Mouse (Mus musculus): ENCODE data around the gene Edem3. TPM values are rescaled to one million over a fixed set of nuclear protein-coding genes. Genes with fewer than 3 reads are reported as not detected.

The Edem3 gene
- polyA plus RNA-seq, 1 experiment from 2014 or later = 19.7 TPM

DNA sequence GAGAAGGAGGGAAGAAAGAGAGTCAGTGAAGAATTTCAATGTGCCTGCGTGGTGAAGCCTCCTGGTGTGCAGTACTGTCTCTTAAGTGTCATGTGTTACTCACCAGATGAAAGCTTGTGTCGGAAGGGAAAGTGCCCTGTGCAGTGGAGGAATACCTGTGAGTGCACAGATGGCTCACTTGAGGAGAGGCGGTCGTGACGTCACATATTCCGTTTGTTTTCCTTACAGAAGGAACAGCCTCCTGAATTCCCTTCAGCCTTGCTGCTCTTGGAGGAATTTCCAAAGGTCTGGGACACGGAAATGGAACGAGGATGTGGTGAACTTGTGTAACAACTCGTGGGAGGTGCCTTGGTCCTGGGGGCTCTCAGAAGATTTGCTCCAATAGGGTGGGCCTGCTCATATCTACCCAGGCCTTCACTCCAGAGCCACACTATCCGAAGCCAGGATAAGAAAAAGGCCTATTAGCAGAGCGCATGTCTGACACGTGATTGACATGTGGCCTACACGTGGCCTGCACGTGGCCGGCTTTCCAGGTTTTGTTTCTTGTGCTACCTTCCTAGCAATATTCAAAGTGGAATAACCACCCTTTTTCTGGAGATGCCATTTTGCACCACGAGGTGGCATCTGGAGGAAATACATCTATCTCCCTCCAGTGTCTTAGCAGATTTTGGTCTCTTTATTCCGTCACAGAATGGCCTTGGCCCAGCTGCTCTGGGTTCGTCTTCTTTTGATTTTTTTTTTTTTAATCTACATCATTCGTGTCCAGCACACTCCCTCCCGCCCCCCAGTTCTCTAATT, 96.1 kb downstream of the Edem3 start:
- ATAC-seq (ENCODE audit: low FRiP score, low read depth) = no peak
- H3K27me3 ChIP-seq = no peaks in the 10 kb centered on the region
- H3K4me3 ChIP-seq = no peak overlapping the region
- WGBS = 83% methylated on average over 20 of the region's 20 CpGs
- H3K27ac ChIP-seq (replicated peaks) = no peak overlapping the region
- H3K4me2 ChIP-seq = no peak overlapping the region
- no peaks in the 10 kb centered on the region for H3K4me1 ChIP-seq (replicated peaks)
- H3K36me3 ChIP-seq = no peaks in the 10 kb centered on the region
- no peaks in the 10 kb centered on the region for H3K9me3 ChIP-seq
- H3K9ac ChIP-seq = no peak overlapping the region

DNA sequence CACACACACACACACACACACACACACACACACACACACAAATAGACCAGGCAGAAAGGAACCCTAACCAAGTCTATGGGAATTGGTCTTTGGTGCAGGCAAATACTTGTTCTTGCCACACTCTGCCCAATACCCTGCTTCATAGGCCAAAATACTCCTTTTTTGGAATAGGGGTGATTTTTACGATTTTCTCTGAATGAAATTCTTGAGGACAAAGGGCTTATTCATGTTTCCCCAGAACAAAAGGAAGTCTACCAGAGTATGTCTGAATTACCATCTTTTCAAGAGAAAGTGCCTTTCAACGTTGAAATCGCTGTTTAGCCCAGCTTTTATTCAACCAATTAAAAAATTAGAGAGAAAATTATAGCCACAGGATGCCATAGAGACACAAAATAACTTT, 96.8 kb downstream of the Edem3 start:
- H3K9ac ChIP-seq = no peak overlapping the region
- 27% methylated on average over 3 of the region's 3 CpGs for WGBS
- no peaks in the 10 kb centered on the region for H3K9me3 ChIP-seq

DNA sequence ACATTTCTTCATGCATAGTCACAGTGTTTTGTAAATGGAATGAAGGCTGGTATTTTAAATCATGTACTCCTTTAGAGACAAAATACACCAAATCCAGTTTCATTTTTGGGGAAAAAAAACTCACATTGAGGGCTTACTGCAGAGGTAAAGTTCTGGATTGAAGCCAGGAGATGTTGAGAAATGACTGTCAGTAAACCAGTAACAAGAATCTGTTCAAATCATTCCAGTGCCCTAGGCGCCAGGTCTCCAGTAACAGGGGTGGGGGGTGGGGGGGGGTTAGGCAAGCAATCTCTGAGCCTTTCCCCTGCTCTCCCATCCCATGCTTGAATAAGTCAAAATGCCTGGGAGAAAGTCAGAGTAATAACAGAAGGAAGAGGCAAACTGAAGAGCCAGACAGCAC, 100.4 kb downstream of the Edem3 start:
- Histone ChIP-seq H3K9ac (no peak overlapping the region), H3K27ac (replicated peaks) (no peak overlapping the region), H3K4me2 (no peak overlapping the region), H3K9me3 (no peaks in the 10 kb centered on the region), H3K27me3 (no peaks in the 10 kb centered on the region), H3K4me1 (replicated peaks) (no peaks in the 10 kb centered on the region), H3K4me3 (no peak overlapping the region), H3K36me3 (no peaks in the 10 kb centered on the region)
- ATAC-seq (ENCODE audit: low FRiP score, low read depth) = no peak
- 77% methylated on average over 1 of the region's 1 CpGs for WGBS

More for the DNA sequence above, 96.8 kb downstream of the Edem3 start:
- H3K4me1 ChIP-seq (replicated peaks) = no peaks in the 10 kb centered on the region
- no peak overlapping the region for H3K4me3 ChIP-seq
- no peak overlapping the region for H3K27ac ChIP-seq (replicated peaks)
- H3K4me2 ChIP-seq = no peak overlapping the region
- no peak for ATAC-seq (ENCODE audit: low FRiP score, low read depth)
- no peaks in the 10 kb centered on the region for H3K27me3 ChIP-seq
- H3K36me3 ChIP-seq = no peaks in the 10 kb centered on the region

- H3K4me3 ChIP-seq = no peak overlapping the region
- WGBS = 100% methylated on average over 1 of the region's 1 CpGs
- no peak overlapping the region for H3K27ac ChIP-seq (replicated peaks)
- H3K9me3 ChIP-seq = no peaks in the 10 kb centered on the region
- no peak for ATAC-seq (ENCODE audit: low FRiP score, low read depth)
- no peaks in the 10 kb centered on the region for H3K36me3 ChIP-seq
- no peak overlapping the region for H3K4me2 ChIP-seq
- no peaks in the 10 kb centered on the region for H3K27me3 ChIP-seq
- no peak overlapping the region for H3K9ac ChIP-seq
- H3K4me1 ChIP-seq (replicated peaks) = no peaks in the 10 kb centered on the region
These were observed 103.3 kb downstream of the Edem3 start for GRCm38 (mm10) chr1:151858474-151858873.

- no peak for ATAC-seq (ENCODE audit: low FRiP score, low read depth)
- H3K4me1 ChIP-seq (replicated peaks) = no peaks in the 10 kb centered on the region
- no peak overlapping the region for H3K4me3 ChIP-seq
- H3K36me3 ChIP-seq = no peaks in the 10 kb centered on the region
- no peak overlapping the region for H3K9ac ChIP-seq
- H3K4me2 ChIP-seq = no peak overlapping the region
- no peaks in the 10 kb centered on the region for H3K27me3 ChIP-seq
- no peak overlapping the region for H3K27ac ChIP-seq (replicated peaks)
- H3K9me3 ChIP-seq = no peaks in the 10 kb centered on the region
- 69% methylated on average over 20 of the region's 20 CpGs for WGBS
These were observed 106.3 kb downstream of the Edem3 start for GRCm38 (mm10) chr1:151861334-151861995.

- no peak overlapping the region for H3K4me2 ChIP-seq
- H3K27me3 ChIP-seq = no peaks in the 10 kb centered on the region
- no peaks in the 10 kb centered on the region for H3K4me1 ChIP-seq (replicated peaks)
- WGBS = 94% methylated on average over 8 of the region's 8 CpGs
- H3K9ac ChIP-seq = no peak overlapping the region
- no peaks in the 10 kb centered on the region for H3K36me3 ChIP-seq
- H3K9me3 ChIP-seq = no peaks in the 10 kb centered on the region
- ATAC-seq (ENCODE audit: low FRiP score, low read depth) = no peak
- no peak overlapping the region for H3K27ac ChIP-seq (replicated peaks)
- H3K4me3 ChIP-seq = no peak overlapping the region
These were observed 106.9 kb downstream of the Edem3 start for GRCm38 (mm10) chr1:151862109-151862508.

- Histone ChIP-seq H3K27me3 (no peaks in the 10 kb centered on the region), H3K4me3 (no peak overlapping the region), H3K36me3 (no peaks in the 10 kb centered on the region), H3K4me2 (no peak overlapping the region), H3K9ac (no peak overlapping the region), H3K4me1 (replicated peaks) (no peaks in the 10 kb centered on the region), H3K27ac (replicated peaks) (no peak overlapping the region), H3K9me3 (no peaks in the 10 kb centered on the region)
- WGBS = 78% methylated on average over 17 of the region's 17 CpGs
- no peak for ATAC-seq (ENCODE audit: low FRiP score, low read depth)
These were observed 108.1 kb downstream of the Edem3 start for GRCm38 (mm10) chr1:151863135-151863796.

GRCm38 (mm10) chr1:151863797-151864147, 108.6 kb downstream of the Edem3 start:
- no peak overlapping the region for H3K9ac ChIP-seq

GRCm38 (mm10) chr1:151864326-151864725, 109.2 kb downstream of the Edem3 start:
- Histone ChIP-seq H3K27me3 (no peaks in the 10 kb centered on the region), H3K4me1 (replicated peaks) (no peaks in the 10 kb centered on the region), H3K9ac (no peak overlapping the region), H3K9me3 (no peaks in the 10 kb centered on the region), H3K4me3 (no peak overlapping the region), H3K27ac (replicated peaks) (no peak overlapping the region), H3K4me2 (no peak overlapping the region), H3K36me3 (no peaks in the 10 kb centered on the region)
- ATAC-seq (ENCODE audit: low FRiP score, low read depth) = no peak
- 94% methylated on average over 6 of the region's 6 CpGs for WGBS

More at GRCm38 (mm10) chr1:151863797-151864147, 108.6 kb downstream of the Edem3 start:
- H3K4me1 ChIP-seq (replicated peaks) = no peaks in the 10 kb centered on the region
- no peak overlapping the region for H3K4me2 ChIP-seq
- H3K4me3 ChIP-seq = no peak overlapping the region
- H3K9me3 ChIP-seq = no peaks in the 10 kb centered on the region
- WGBS = 75% methylated on average over 12 of the region's 12 CpGs
- no peak for ATAC-seq (ENCODE audit: low FRiP score, low read depth)
- no peaks in the 10 kb centered on the region for H3K27me3 ChIP-seq
- H3K27ac ChIP-seq (replicated peaks) = no peak overlapping the region
- no peaks in the 10 kb centered on the region for H3K36me3 ChIP-seq

Other genes with a start within 250 kb of the Edem3 start
- gene Fam129a, start 184.2 kb upstream of the Edem3 start, polyA plus RNA-seq (2015; fragmentation: Nextera tagmentation; extraction: Ambion mirVana) = 0.94 and 0.96 TPM in 2 replicates